Mouse (Mus musculus): ENCODE measurements around the gene Slc17a8. TPM values are rescaled to one million over a fixed set of nuclear protein-coding genes. Genes with fewer than 3 reads are reported as not detected.

Gene Slc17a8
- total and polyA plus RNA-seq, 3 experiments: not detected

DNA sequence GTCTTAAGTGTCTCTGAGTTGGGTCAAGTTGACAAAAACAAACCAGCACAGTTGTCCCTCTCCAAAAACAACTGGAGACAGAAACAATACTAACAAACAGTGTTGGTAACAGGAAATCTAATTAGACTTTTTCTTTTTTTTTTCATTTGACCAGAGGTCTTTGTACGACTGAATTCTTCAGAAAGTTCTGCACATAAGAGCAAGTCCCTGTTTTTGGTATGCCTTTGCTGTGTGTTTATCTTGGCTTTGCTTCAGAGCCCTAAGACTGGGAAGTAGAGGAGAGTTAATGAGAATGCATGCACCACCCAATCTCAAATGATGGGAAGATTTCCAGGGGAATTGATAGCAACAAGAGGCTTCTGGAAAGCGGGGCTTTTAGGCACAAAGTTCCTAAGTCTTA, 74.1 kb downstream of the Slc17a8 start:
- Histone ChIP-seq H3K27ac (ENCODE audit: control insufficient read depth, low read depth, low read length) (no peak overlapping the region), H3K9ac (ENCODE audit: control insufficient read depth, low read depth, low read length, poor library complexity, severe bottlenecking) (no peak overlapping the region), H3K36me3 (ENCODE audit: control insufficient read depth in 1 of 2, insufficient read depth in 2 of 2, low read length in 2 of 2) (no peaks in the 10 kb centered on the region), H3K79me2 (ENCODE audit: control insufficient read depth, insufficient read depth, low read length, poor library complexity) (no peaks in the 10 kb centered on the region), H3K4me1 (ENCODE audit: control insufficient read depth in 1 of 2, insufficient read depth in 2 of 2, low read length in 2 of 2) (no peaks in the 10 kb centered on the region), H3K9me3 (replicated peaks; ENCODE audit: insufficient read depth, low read length) (no peaks in the 10 kb centered on the region), H3K27me3 (ENCODE audit: control insufficient read depth in 1 of 2, insufficient read depth in 2 of 2, low read length in 2 of 2) (peaks cover 0 to 10% of the 10 kb centered on the region in 2 experiments; a peak in 3 of 4 replicates), H3K4me3 (ENCODE audit: control insufficient read depth in 1 of 2, insufficient read depth in 1 of 2, low read depth in 2 of 2, low read length in 2 of 2) (no peak overlapping the region)
- TF ChIP-seq POLR2AphosphoS5 (IDR thresholded peaks at IDR 0.05; ENCODE audit: borderline replicate concordance, low read depth, low read length) (no peak), SIN3A (IDR thresholded peaks at IDR 0.05; ENCODE audit: low read length) (no peak), TCF12 (IDR thresholded peaks at IDR 0.05; ENCODE audit: low read depth, low read length) (no peak), ZNF384 (IDR thresholded peaks at IDR 0.05; ENCODE audit: low read depth, low read length) (no peak), BHLHE40 (IDR thresholded peaks at IDR 0.05; ENCODE audit: borderline replicate concordance, low read depth, low read length) (no peak), CHD1 (IDR thresholded peaks at IDR 0.05; ENCODE audit: low read depth, low read length) (no peak), MEF2A (IDR thresholded peaks at IDR 0.05; ENCODE audit: extremely low read depth, insufficient replicate concordance, low read depth, low read length, poor library complexity, severe bottlenecking) (no peak)
- DNase-seq (ENCODE audit: low read depth, low spot score): no peak

DNA sequence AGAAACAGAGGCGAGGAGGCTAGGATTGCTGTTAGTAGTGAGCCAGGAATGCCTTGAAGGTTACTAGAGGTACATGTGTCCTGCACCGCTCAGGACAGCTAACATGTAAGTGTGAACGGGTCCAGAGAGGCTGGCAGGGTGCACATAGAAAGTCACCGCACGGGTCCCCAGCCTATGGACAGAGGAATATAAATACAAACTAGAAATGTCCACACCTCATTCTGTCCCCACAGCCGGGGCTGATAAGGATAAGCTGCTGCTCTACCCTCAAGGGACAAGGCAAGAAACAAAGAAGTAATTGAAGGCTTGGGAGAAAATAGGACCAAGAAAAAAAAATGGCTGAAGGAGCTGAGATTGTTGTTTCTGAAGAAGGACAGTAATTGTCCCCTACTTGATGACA, 77.2 kb downstream of the Slc17a8 start:
- Histone ChIP-seq H3K27me3 (ENCODE audit: control insufficient read depth in 1 of 2, insufficient read depth in 2 of 2, low read length in 2 of 2) (peaks cover 0 to 10% of the 10 kb centered on the region in 2 experiments; a peak in 2 of 4 replicates), H3K27ac (ENCODE audit: control insufficient read depth, low read depth, low read length) (no peak overlapping the region), H3K4me1 (ENCODE audit: control insufficient read depth in 1 of 2, insufficient read depth in 2 of 2, low read length in 2 of 2) (no peaks in the 10 kb centered on the region), H3K9me3 (replicated peaks; ENCODE audit: insufficient read depth, low read length) (no peaks in the 10 kb centered on the region), H3K36me3 (ENCODE audit: control insufficient read depth in 1 of 2, insufficient read depth in 2 of 2, low read length in 2 of 2) (no peaks in the 10 kb centered on the region), H3K4me3 (ENCODE audit: control insufficient read depth in 1 of 2, insufficient read depth in 1 of 2, low read depth in 2 of 2, low read length in 2 of 2) (no peak overlapping the region), H3K79me2 (ENCODE audit: control insufficient read depth, insufficient read depth, low read length, poor library complexity) (no peaks in the 10 kb centered on the region), H3K9ac (ENCODE audit: control insufficient read depth, low read depth, low read length, poor library complexity, severe bottlenecking) (no peak overlapping the region)
- DNase-seq (ENCODE audit: low read depth, low spot score): no peak
- TF ChIP-seq USF2 (IDR thresholded peaks at IDR 0.05; ENCODE audit: borderline replicate concordance in 1 of 2, insufficient read depth in 1 of 2, low read depth in 1 of 2, low read length in 2 of 2) (no peak), GATA1 (IDR thresholded peaks at IDR 0.05; ENCODE audit: low read depth, low read length) (no peak), MYB (IDR thresholded peaks at IDR 0.05; ENCODE audit: low read depth, low read length) (no peak), ZC3H11A (IDR thresholded peaks at IDR 0.05; ENCODE audit: low read depth, low read length) (no peak), CHD2 (IDR thresholded peaks at IDR 0.05; ENCODE audit: low read length) (no peak), E2F4 (IDR thresholded peaks at IDR 0.05; ENCODE audit: borderline replicate concordance, low read depth, low read length) (no peak)

DNA sequence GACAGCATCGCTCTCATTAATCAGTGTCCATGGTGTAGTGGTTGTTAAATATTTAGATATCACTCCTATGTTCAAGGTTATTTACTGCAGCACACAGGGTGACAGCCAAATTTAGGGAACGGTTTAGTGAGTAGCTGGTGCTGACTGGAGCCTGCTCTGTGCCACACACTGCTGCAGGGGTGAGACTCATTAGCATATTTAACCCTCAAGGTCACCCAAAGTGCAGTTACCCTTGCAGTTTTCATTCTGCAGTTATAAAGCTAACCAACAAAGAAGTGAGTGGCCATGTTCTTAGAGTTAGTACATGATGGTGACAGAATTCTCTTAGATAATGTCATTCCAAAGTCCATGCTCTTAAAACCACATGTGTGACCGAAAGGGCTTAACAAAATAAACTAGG, 78.7 kb downstream of the Slc17a8 start:
- H3K27ac ChIP-seq (ENCODE audit: control insufficient read depth, low read depth, low read length): no peak overlapping the region
- no peak for TF ChIP-seq MYB (IDR thresholded peaks at IDR 0.05; ENCODE audit: low read depth, low read length)

More for the DNA sequence above, 78.7 kb downstream of the Slc17a8 start:
- Histone ChIP-seq H3K9me3 (replicated peaks; ENCODE audit: insufficient read depth, low read length) (no peaks in the 10 kb centered on the region), H3K4me1 (ENCODE audit: control insufficient read depth in 1 of 2, insufficient read depth in 2 of 2, low read length in 2 of 2) (no peaks in the 10 kb centered on the region), H3K9ac (ENCODE audit: control insufficient read depth, low read depth, low read length, poor library complexity, severe bottlenecking) (no peak overlapping the region), H3K27me3 (ENCODE audit: control insufficient read depth in 1 of 2, insufficient read depth in 2 of 2, low read length in 2 of 2) (peaks cover 0 to 7% of the 10 kb centered on the region in 2 experiments; a peak in 2 of 4 replicates), H3K36me3 (ENCODE audit: control insufficient read depth in 1 of 2, insufficient read depth in 2 of 2, low read length in 2 of 2) (no peaks in the 10 kb centered on the region), H3K4me3 (ENCODE audit: control insufficient read depth in 1 of 2, insufficient read depth in 1 of 2, low read depth in 2 of 2, low read length in 2 of 2) (no peak overlapping the region), H3K79me2 (ENCODE audit: control insufficient read depth, insufficient read depth, low read length, poor library complexity) (no peaks in the 10 kb centered on the region)
- no peak for DNase-seq (ENCODE audit: low read depth, low spot score)
